Mouse (Mus musculus) Patski (cell line): ENCODE data around the gene Wwox. TPM values are rescaled to one million over a fixed set of nuclear protein-coding genes. Genes with fewer than 3 reads are reported as not detected.

Experiments used
- ATAC-seq: fragments of 100-300 bp; one replicate; pipeline ENCODE4 v1.8.0; 2021
- CTCF ChIA-PET: fragments of 350-600 bp; sonication (Branson Sonifier 250); formaldehyde crosslinking; loops from one replicate; lab custom pipeline; 2022; ENCODE audit warnings: inconsistent platforms; lab: Charles Lee
- POLR2A ChIA-PET: fragments of 350-600 bp; sonication (Branson Sonifier 250); formaldehyde crosslinking; loops from one replicate; lab custom pipeline; 2022; ENCODE audit warnings: antibody characterized with exemption, inconsistent platforms; lab: Charles Lee
- DNase-seq: peaks from one replicate; pipeline ENCODE4 v3.0.0-alpha.2; 2011; ENCODE audit warnings: low read depth, low spot score
- H3K27me3 ChIP-seq: fragments of 371-371 bp; one replicate; pipeline ENCODE4 v1.5.1; 2021
- CTCF ChIP-seq: fragments of 100-300 bp; IDR thresholded peaks from one replicate; pipeline ENCODE4 v1.5.1; 2021
- in situ Hi-C: fragments of 300-500 bp; cut with MboI; formaldehyde crosslinking; loops from 3 replicates; pipeline ENCODE4 v1.11.1; 2018; ENCODE audit warnings: low pct_unique_long_range_greater_than_20kb, mixed read lengths
- polyA plus RNA-seq: library from polyadenylated mRNA; unstranded; gene quantifications from one replicate; pipeline ENCODE4 v1.2.3, GENCODE M21; 2021

Wwox gene
- polyA plus RNA-seq, 1 experiment from 2014 or later: 21.9 TPM

GRCm38 (mm10) chr8:115322501-115322900 lies 883.0 kb downstream of the Wwox start:
- POLR2A ChIA-PET: no interaction called here
- CTCF ChIA-PET: interaction anchor here (0.7 kb wide), 1 partner anchor 11 kb away, joined by 3 read pairs; no protein-coding TSS in a partner anchor
- TF ChIP-seq CTCF: no peak
- no peaks in the 10 kb centered on the region for H3K27me3 ChIP-seq
- DNase-seq (no peak), ATAC-seq (no peak)
- in situ Hi-C loops: no loop called here

GRCm38 (mm10) chr8:115330671-115331070 lies 891.2 kb downstream of the Wwox start:
- in situ Hi-C loops: loop anchor here (10.0 kb wide), 2 partner anchors 204 to 776 kb away; no protein-coding TSS in a partner anchor
- DNase-seq: no peak
- TF ChIP-seq CTCF: no peak
- CTCF ChIA-PET: interaction anchor here (2.2 kb wide), 1 partner anchor 19 kb away, joined by 8 read pairs; no protein-coding TSS in a partner anchor
- ATAC-seq: no peak
- POLR2A ChIA-PET: no interaction called here
- H3K27me3 ChIP-seq: no peaks in the 10 kb centered on the region

DNA sequence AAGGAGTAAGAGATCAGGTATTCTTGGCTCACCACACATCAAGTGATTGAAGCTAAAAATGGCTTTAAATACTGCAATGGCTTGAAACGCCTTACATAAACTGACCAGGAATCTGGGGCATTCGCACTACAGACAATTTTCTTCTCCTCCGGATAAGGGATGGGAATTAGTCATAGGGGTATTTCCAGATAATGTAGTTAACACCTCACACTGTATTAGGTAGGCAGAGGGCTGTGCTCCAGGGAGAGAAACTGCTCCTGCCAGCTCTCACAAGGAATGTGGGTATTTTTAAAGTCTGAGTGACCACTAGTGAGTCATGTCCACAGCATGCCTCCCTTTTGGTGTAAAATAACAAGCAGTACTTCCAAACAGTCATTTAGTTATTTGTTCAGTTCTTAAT lies 894.5 kb downstream of the Wwox start:
- no peak for TF ChIP-seq CTCF
- ChIA-PET CTCF (interaction anchor here (0.8 to 1.4 kb wide), 2 partner anchors 12 to 15 kb away, joined by 3 to 4 read pairs; no protein-coding TSS in a partner anchor), POLR2A (no interaction called here)
- ATAC-seq (peak; percentile 99), DNase-seq (peak; percentile 92)
- no peaks in the 10 kb centered on the region for H3K27me3 ChIP-seq
- in situ Hi-C loops: loop anchor here (10.0 kb wide), 2 partner anchors 201 to 779 kb away; no protein-coding TSS in a partner anchor

DNA sequence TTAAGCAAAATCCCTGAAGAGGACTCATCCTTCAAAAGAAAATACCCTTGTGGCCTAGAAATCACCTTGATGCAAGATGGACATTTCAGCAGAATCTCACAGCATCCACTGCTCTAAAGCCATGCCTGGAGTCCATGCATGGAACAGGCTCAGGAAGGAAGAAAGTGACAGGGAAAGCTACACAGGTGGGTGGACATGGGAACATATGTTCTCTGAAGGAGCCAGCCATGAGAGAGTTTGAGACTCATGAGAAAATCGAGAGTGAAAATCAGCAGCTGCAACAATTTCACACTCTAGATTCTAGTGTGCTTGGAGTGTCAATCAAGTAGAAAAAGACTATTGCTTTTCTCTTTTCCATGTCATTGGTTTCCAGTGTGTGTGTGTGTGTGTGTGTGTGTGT lies 896.9 kb downstream of the Wwox start:
- ChIA-PET CTCF (no interaction called here), POLR2A (interaction anchor here (0.6 to 1.1 kb wide), 3 partner anchors 273 to 839 kb away, joined by 3 read pairs; no protein-coding TSS in a partner anchor)
- ATAC-seq: no peak
- H3K27me3 ChIP-seq: no peaks in the 10 kb centered on the region
- no peak for TF ChIP-seq CTCF
- in situ Hi-C loops: loop anchor here (10.0 kb wide), 2 partner anchors 198 to 782 kb away; no protein-coding TSS in a partner anchor
- no peak for DNase-seq

- no peak for DNase-seq
- POLR2A ChIA-PET: interaction anchor here (0.5 kb wide), 1 partner anchor 76 kb away, joined by 3 read pairs; no protein-coding TSS in a partner anchor
- in situ Hi-C loops: no loop called here
Observed at GRCm38 (mm10) chr8:115348704-115349103, 909.2 kb downstream of the Wwox start.

GRCm38 (mm10) chr8:115350707-115351106 lies 911.3 kb downstream of the Wwox start:
- H3K27me3 ChIP-seq: no peaks in the 10 kb centered on the region
- no peak for TF ChIP-seq CTCF
- in situ Hi-C loops: no loop called here
- ChIA-PET CTCF (no interaction called here), POLR2A (no interaction called here)
- no peak for ATAC-seq
- DNase-seq: no peak

More at GRCm38 (mm10) chr8:115348704-115349103, 909.2 kb downstream of the Wwox start:
- no peak for ATAC-seq
- TF ChIP-seq CTCF: no peak
- CTCF ChIA-PET: interaction anchor here (0.6 kb wide), 1 partner anchor 59 kb away, joined by 3 read pairs; no protein-coding TSS in a partner anchor
- no peaks in the 10 kb centered on the region for H3K27me3 ChIP-seq

- POLR2A ChIA-PET: no interaction called here
- in situ Hi-C loops: no loop called here
- no peak for TF ChIP-seq CTCF
Observed at GRCm38 (mm10) chr8:115357663-115358335, 918.3 kb downstream of the Wwox start.

GRCm38 (mm10) chr8:115358481-115358880 lies 919.0 kb downstream of the Wwox start:
- POLR2A ChIA-PET: no interaction called here
- DNase-seq: no peak
- in situ Hi-C loops: no loop called here
- CTCF ChIA-PET: interaction anchor here (1.2 kb wide), 1 partner anchor 14 kb away, joined by 3 read pairs; no protein-coding TSS in a partner anchor
- no peak for TF ChIP-seq CTCF
- no peak for ATAC-seq
- H3K27me3 ChIP-seq: peaks cover 3% of the 10 kb centered on the region

More at GRCm38 (mm10) chr8:115357663-115358335, 918.3 kb downstream of the Wwox start:
- no peak for DNase-seq
- CTCF ChIA-PET: interaction anchor here (1.2 kb wide), 1 partner anchor 13 kb away, joined by 3 read pairs; no protein-coding TSS in a partner anchor
- peaks cover 1% of the 10 kb centered on the region for H3K27me3 ChIP-seq
- no peak for ATAC-seq

DNA sequence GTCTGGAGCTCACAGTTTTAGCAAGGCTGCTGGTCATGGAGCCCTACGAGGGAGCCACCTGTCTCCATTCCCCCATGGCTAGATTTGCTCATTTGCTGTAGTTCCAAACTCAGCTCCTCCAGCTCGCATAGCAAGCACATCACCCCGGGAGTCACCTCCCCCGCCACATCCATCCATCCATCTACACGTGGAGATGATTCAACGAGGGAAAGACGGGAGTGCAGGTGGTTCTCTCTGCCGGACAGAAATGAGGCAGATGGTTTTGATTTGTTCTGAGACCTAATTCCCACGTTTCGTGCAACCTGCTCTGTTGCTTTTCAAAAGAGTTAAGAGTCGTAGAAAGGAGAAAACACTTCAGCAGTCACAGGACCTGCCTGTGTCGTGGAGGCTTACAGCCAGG lies 920.2 kb downstream of the Wwox start:
- H3K27me3 ChIP-seq: peaks cover 3% of the 10 kb centered on the region
- POLR2A ChIA-PET: interaction anchor here (1.1 kb wide), 1 partner anchor 25 kb away, joined by 3 read pairs; no protein-coding TSS in a partner anchor
- DNase-seq (no peak), ATAC-seq (no peak)
- CTCF ChIA-PET: interaction anchor here (1.5 kb wide), 1 partner anchor 8 kb away, joined by 3 read pairs; no protein-coding TSS in a partner anchor
- in situ Hi-C loops: no loop called here
- no peak for TF ChIP-seq CTCF

GRCm38 (mm10) chr8:115362518-115362917 lies 923.1 kb downstream of the Wwox start:
- CTCF ChIA-PET: no interaction called here
- TF ChIP-seq CTCF: no peak
- H3K27me3 ChIP-seq: peaks cover 3% of the 10 kb centered on the region
- in situ Hi-C loops: no loop called here
- POLR2A ChIA-PET: no interaction called here
- ATAC-seq: no peak
- DNase-seq: no peak

DNA sequence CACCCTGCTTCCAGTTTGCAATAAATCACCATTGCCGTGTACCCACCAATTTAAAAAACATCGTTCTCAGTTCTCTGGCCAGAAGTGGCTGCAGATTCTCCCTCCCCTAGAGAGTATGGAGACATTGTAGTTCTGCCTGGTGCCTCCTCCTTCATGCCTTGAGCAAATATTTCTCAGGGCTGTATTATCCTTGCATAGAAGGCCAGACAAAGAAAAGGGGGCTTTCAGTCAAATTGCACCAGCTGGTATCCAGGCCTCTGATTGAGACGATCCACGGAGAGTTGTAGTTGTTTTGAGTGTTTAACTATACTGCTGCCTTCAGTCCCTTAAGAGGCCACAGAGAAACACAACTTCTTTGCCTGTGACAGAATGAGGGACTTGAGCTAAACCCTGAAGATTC lies 935.5 kb downstream of the Wwox start:
- DNase-seq (no peak), ATAC-seq (no peak)
- CTCF ChIA-PET: interaction anchor here (1.0 to 1.6 kb wide), 3 partner anchors 9 to 31 kb away, joined by 3 to 4 read pairs (median 3); no protein-coding TSS in a partner anchor
- H3K27me3 ChIP-seq: peaks cover 5% of the 10 kb centered on the region
- in situ Hi-C loops: no loop called here
- POLR2A ChIA-PET: interaction anchor here (0.6 kb wide), 1 partner anchor 17 kb away, joined by 3 read pairs; no protein-coding TSS in a partner anchor
- TF ChIP-seq CTCF: no peak
